Mouse (Mus musculus) heart, adult 11 months (tissue): ENCODE results near the gene Mreg.

ENCODE experiments used
- DNase-seq: peaks from one replicate; pipeline ENCODE4 v3.0.0; 2022

Gene Mreg

DNA sequence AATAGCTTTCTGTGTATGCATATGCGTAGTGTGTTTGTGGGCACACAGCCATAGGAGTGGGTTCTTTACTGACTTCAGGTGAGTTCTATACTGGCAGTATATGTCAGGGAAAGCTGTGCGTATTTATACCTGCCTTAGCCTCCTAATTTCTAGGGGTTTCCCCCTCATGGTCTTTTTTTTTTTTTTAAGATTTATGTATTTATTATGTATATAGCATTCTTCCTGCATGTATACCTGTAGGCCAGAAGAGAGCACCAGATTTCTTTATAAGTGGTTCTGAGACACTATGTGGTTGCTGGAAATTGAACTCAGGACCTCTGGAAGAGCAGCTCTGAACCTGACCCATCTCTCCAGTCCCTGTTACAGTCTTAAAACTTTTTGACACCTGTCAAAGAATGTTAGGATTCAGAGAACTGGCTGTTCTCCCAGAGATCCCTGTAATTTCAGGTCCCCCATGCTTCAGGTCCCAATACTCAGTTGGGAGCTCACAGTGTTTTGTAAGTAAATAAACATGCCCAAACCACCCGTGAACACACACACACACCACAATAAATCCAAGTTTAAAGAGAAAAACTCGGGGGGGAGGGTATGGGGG, 14.9 kb upstream of the Mreg start:
- no peak for DNase-seq

DNA sequence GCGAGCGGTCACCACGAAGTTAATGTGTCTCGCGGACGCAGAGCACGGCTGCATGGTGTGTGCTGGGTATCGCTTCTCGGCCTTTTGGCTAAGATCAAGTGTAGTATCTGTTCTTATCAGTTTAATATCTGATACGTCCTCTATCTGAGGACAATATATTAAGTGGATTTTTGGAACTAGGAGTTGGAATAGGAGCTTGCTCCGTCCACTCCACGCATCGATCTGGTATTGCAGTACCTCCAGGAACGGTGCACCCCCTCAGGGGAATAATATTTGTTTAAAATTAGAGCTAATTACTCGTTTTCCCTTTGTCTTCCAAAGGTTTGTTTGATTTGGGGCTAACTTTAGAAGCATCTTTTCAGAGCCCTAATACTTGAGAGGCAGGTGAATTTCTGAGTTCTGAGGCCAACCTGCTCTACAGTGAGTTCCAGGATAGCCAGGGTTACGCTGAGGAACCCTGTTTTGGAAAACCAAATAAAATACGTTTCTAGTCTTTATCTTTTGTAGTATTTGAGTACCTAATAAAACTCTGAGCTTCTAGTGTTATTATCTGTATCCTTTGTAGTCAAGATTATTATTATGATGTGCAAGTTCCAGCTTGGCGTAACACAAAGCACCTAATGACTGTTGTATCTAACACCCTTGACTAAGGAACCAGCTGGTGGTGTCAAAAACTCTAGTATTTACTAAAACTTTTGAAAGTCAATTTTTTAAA, 14.2 kb upstream of the Mreg start:
- DNase-seq: no peak

DNA sequence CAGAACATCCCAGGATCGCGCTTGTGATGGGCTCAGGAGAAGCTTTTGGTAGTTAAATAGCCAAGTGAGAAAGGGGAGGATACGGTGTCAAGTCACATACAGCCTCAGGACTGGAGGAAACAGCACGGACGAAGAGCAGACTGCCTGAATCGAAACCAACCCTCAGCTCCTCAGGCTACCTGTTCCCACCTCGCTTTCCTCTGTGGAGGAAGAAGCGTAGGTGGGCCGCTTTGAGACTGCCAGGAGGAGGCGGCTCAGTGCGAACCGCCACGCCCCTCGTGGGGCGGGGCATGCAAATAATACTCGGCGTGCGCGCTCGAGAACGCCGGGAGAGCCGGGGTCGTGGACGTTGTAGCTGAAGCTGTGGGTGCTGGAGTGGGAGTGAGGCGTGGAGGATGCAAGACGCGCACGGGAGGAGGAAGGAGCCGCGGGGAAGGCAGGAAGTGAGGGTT, 13.6 kb upstream of the Mreg start:
- peak; percentile 97 for DNase-seq

DNA sequence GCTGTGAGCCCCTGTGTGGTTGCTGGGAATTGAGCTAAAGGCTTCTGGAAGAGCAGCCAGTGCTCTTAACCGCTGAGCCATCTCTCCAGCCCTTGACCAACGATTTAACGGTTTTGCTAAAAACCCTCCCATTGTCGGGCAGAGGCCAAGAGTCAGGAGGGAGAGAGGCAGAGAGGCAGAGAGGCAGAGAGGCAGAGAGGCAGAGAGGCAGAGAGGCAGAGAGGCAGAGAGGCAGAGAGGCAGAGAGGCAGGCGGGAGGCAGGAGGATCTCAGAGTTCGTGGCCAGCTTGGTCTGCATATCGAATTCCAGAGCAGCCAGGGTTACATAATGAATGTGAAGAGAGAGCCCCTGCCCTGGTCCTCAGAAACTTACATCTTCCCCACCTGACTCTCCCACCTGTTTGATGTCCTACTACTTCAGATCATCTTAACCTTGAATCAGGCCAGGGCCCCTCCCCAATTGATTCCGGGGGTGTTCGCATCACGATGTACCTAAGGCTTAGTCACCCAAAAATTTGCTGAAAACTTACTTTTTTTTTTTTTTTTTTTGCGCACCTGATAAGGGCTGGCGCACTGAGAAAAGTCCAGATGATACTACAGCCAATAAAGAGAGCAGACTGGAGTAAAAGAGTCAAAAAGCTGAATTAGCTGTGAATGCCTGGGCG, 13.1 kb upstream of the Mreg start:
- peak; percentile 91 for DNase-seq

DNA sequence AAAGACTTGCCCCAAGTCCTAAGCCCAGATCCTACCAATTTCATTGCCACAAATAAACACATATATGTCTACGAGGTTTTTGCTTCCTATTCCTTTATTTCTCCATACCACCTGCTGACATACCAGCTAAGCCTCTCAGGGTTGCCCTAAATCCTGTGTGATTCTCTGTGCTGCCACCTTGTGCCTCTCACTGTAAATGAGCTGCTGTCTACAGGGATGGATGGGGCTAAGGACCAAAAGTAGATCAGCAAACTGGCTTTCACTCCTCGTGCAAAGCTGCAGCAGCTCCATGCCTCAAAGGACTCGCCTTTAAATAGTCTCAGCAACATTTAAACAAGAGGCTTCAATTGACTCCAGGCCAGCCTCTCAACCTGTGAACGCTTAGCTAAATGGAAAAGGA, 7.9 kb upstream of the Mreg start:
- DNase-seq: no peak

DNA sequence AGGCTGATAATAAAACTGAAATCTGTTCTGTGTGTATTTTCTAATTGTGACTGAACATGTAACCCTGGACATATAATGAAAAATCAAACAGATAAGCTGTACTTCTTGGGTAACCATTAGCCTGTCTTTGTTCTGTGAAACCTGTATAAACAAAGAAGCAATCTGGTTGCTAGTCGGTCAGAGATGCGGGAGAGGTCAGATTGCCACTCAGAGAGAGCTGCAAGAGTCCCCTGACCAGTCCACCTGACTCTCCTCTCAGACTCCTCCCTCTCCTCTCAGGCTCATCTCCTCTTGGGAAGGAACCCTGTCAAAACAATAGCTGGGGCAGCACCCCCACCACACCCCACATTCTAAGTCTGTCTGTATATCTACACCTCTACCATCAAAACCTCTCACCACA, 7.0 kb upstream of the Mreg start:
- DNase-seq: no peak

DNA sequence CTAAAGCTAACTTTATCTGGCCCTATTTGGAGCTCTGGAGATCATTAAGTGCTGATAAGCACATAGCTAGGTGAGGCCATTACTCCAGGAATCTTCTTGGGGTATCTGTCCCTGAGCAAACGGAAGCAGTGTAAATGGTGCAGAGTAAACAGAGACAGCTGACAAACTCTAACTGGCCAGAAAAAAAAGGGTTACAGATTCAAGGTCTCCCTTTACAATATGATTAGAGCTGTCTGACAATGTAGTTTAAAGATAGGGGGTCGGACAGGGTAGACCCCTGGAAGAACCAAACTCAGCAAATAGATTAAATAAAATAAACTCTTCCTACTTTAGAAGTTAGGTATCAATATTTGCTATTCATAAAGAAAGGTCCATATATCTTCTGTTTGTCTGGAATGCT, 6.5 kb upstream of the Mreg start:
- no peak for DNase-seq

DNA sequence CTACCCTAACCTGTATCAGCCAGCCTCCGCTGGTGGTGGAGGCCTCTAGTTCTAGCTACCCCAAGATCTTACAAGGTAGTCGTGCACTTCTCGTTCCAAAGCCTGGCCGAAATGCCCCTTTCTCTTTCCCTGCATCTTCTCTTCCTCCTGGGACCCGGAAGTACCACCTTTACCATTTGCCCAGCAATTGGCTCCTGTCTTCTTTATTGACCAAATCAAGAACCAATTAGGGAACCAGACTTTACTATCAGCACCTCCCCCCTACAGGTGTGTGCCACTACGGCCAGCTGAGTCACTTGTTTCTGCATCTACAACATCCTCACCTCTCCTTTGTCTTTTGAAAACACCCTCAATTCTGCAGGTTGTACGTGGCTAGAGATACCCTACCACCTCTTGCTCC, 4.7 kb upstream of the Mreg start:
- no peak for DNase-seq

DNA sequence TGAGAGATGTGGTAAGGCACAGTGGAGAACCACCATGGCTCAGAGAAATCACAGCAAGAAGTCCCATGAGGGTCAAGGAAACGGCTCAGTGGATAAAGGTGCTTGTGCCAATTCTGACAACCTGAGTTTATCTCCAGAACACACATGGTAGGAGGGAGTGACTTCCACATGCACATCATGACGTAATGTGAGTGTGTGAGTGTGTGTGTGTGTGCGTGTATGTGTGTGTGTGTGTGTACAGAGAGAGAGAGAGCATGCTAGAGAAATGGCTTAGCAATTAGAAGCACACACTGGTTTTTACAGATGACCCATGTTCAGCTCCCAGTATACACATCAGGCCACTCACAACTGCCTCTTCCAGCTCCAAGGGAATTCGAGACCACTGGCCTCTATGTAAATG, 3.1 kb upstream of the Mreg start:
- no peak for DNase-seq

DNA sequence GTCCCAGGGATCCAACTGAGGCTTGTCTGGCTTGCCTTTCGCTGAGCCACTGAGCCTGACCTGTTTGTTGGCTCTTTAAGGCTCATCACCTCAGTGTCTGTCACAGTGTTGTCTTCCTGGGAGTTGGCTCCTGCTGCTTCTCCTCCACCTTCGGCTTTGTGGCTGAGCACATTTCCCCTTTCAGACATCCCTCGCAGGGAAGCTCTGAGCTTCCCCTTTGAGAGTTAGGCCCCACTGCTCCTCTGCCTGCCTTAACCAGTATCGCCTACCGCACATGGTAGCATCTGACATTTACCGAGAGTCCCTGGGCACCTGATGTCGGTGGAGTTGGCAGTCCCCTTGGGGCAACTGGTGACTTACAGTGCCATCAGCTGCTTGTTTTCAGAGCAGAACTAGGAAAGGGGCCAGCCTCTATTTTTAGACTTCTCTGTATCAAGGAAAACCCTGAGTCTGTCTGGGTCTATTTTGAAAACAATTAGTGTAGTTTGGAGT, 2.4 kb upstream of the Mreg start:
- DNase-seq: peak; percentile 98

DNA sequence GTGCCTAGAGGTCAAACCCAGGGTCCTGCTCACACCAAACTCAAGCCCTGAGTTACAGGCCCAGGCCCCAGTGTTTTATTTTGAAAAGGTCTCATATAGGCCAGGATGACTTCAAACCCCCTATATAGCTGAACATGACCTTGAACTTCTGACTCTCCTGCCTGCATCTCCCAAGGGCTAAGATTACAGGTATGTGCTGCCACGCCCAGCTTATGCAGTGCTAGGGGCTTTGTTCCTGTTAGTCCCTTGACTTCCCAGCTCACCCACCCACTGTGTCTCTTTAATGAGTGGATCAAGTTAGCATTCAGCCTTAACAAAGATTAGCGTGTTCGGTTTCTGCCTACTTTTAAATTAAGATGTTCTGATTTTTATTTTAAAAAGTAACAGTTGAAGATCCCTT, 1.8 kb upstream of the Mreg start:
- no peak for DNase-seq

DNA sequence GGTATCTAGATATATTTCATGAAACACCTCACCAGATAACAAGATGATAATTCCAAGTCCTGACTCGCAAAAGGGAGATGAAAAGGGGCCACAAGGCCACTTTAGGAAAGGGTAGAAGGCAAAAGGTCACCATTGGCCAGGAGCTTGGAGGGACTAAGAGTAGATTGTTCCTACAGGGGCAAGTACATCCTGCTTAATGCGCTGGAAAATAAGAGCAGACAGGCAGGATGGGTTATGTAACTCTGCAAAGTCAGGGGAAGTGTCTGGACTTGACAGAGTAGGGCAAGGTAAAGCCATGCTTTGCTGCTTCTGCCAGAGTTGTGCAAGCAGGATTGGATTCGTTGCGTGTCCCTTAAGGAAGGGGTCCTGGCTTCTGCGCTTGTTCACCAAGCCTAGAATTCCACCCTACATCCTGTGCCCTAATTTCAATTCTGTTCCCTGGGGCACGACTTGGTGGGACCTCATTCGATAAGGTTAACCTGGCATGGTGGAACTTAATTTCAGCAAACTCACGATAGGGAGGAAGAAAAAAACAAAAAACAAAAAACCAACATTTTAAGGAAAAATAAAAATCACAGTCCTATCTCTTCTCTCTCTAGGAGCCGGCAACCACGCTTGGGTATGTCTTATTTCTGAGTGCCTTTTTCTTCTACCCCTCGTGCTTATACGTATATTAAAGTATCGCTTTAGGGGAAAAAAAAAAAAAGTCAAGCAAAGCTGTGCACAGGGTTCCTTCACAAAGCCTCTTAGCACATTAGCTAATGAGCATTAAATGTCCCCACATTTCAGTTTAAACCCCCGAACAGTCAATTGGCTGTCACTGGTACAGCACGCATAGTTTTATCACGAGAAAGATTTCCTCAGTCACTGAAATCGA, 1.1 kb downstream of the Mreg start:
- no peak for DNase-seq

DNA sequence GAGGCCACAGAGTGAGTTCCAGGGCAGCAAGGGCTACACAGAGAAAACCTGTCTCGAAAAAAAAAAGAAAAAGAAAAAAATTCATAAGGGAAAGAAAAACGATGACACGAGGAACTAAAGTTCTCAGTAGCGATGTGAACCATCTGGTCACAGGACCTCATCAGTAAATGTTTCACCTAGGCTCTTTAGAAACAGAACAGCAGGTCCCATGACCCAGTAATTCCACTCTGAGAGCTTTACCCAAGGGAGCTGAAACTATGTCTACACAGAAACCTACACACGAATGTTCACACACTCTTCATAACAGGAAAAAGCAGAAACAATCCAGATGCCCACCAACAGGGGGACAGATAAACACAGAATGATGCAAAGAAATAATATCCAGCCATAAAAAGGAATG, 4.0 kb downstream of the Mreg start:
- DNase-seq: no peak

DNA sequence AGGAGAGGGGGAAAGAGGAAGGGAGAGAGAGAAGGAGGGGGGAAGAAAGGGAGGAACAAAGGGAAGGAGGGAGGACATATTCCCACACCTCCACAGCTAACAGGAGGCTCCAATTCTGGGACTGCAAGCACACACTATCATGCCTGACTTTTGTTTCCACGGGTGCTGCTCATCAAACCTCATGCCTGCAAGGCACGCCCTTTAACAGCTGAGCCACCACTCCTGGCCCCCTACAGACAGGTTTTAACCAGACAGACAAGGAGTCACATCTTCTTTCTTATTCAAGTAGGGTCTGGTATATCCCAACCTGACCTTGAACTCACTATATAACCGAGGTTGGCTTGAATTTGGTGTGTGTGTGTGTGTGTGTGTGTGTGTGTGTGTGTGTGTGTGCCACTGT, 7.0 kb downstream of the Mreg start:
- no peak for DNase-seq

DNA sequence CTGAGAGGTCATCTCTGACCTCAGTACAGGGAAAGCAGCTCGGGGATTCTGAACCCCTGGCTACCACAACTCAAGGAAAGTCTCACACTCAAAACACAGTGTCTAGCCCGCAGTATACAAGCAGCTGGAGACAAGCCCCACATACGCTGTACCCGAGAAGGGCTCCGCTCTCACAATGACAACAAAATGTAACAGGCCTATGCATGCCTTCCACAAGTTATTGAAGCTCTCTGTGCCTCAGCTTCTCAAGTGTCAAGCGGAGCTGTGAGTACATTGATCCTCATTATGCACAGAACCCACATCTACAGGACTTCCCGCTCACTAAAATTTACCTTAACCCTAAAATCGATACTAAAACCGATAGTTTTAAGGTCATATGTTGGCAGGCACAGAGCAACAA, 8.9 kb downstream of the Mreg start:
- no peak for DNase-seq

DNA sequence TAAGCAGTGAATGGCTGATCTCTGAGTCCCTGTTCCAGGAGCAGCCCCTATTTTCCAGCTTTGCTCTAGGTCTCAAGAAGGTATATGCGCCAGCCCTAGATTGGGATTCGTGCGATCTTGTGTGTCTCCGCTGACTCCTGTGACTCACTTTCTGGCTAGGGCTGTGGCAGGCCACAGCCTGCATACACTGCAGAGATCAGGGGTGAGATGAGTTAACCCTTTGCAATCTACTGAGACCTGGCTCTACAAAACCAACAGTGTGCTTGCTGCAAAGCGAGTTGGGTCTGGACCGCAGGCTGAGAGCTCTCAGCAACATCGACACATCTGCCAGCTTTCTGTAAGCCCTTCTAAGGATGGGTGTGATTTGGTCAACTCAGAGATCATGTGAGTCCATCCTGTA, 9.4 kb downstream of the Mreg start:
- no peak for DNase-seq

DNA sequence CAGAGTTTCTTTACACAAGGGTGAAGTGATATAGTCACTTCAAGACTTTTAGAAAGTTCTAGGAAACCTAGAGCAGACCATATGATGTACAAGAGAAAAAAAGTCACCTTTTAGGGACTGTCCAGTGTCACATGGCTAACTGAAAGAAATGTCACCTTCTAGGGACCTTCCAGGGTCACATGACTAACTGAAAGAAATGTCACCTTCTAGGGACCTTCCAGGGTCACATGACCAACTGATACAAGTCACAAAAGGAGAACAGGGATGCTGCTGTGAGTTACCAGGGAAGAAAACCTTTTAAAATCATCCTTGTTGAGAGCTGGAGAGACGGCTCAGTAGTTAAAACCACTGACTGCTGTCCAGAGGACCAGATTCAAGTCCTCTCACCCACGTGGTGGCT, 10.0 kb downstream of the Mreg start:
- DNase-seq: no peak

DNA sequence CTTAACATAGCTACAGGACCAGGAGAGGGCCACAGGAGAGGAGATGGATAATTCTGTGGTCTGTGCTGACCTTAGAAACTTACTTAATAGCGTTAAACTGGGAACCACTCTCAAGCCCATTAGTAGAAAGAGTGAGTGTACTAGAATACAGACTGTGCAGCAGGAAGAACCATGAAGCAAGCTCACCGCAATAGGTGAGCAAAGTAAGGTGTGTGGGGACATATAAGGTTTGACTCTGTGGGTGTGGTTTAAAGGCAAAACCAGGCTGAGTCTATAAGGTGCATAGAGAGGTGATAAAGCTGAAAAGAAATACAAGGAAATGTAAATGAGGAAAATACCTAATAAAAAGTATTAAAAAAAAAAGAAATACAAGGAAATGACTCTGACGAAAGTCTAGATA, 11.0 kb downstream of the Mreg start:
- DNase-seq: no peak

DNA sequence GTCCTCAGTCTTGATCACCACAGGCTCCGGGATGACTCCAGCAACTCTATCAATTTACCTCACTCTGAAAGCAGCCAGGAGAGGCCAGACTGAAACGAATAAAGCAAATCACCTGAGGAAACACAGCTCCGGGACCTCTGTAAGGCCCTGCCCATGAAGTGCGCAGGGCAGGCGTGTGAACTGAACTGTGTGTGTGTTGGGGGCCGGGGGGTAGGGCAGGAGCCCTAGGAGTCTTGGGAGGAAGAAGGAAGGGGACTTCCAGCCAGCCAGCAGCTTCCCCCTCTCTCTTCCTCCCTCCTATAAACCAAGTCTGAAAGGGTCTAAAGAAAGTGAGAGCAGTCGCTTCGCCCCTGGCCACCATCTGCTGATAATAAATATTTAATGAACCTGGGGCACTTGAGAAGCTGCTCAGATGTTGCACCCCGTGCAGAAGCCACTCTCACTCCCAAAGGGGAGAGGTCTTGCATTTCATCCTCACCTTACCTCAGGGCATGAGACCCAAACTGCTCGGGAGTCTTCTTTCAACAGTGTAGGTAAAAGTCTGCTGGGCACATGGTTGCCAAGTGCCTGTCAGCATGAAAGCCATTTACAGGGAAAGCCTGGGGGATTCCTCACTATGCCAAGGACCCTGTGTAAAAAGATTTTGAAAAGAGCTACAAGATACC, 13.8 kb downstream of the Mreg start:
- DNase-seq: no peak

DNA sequence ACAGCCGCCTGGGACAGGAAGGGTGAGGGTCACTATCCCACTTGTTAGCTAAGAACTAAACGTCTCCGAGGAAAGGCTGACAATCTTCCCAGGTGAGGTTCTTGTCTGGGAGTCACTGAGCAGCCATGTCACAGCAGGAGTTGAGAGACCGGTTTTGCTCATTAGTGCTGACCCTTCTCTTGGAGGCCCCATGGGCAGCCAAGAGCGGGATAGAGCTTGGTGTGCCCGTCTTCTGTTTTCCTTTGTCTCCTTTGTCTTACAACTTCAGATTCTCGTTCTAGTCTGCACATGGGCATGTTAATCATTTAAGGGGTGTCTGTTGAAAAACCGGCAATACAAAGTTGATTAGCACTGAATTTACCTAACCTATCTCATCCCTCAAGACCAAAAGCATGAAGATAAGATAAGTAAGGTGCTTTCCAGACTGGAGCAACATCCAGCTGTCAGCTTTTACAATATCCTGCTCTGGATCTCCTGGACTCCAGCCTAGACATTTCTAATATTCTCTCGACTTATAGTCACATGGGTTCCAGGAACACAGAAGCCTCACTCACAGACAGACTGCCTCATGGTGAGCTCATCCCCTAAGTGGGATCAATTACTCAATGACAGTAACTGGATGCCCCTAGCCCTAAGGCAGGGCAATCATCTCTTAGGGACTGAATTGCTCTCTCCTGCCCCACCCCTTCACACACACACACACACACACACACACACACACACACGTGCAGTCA, 15.3 kb downstream of the Mreg start:
- DNase-seq: no peak

DNA sequence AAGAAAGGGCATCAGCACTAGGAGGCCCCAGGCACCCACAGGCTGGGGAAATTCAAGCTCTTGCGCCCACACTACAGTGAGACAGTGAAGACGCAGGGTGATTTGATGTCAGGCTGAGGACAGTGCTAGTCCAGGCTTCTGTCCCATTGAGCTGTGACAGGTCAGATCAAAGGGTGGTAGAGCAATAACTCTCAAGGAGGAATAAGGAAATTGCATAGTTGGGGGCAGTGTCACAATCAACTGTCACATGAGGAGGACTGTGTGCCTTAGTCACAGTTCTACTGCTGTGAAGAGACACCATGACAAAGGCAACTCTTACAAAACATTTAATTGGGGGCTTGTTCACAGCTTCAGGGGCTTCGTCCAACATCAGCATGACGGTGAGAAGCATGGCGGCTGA, 16.0 kb downstream of the Mreg start:
- DNase-seq: no peak

DNA sequence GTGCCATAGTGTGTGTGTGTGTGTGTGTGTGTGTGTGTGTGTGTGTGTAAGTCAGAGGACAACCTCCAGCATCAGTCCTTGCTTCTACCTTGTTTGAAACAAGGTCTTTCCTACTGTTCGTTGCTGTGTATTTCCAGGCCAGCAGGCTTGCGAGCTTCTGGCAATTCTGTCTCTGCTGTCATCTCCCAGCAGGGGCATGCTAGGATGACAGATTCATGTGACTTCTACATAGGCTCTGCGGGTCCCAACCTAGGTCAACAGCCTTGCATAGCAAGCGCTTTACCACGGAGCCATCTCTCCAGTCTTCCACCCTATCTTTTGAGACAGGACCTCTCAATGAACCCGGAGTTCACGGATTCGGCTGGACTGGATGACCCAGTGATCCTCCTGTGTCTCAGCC, 20.7 kb downstream of the Mreg start:
- DNase-seq: no peak
